Mouse (Mus musculus): ENCODE results near the gene Cnpy2.

DNA sequence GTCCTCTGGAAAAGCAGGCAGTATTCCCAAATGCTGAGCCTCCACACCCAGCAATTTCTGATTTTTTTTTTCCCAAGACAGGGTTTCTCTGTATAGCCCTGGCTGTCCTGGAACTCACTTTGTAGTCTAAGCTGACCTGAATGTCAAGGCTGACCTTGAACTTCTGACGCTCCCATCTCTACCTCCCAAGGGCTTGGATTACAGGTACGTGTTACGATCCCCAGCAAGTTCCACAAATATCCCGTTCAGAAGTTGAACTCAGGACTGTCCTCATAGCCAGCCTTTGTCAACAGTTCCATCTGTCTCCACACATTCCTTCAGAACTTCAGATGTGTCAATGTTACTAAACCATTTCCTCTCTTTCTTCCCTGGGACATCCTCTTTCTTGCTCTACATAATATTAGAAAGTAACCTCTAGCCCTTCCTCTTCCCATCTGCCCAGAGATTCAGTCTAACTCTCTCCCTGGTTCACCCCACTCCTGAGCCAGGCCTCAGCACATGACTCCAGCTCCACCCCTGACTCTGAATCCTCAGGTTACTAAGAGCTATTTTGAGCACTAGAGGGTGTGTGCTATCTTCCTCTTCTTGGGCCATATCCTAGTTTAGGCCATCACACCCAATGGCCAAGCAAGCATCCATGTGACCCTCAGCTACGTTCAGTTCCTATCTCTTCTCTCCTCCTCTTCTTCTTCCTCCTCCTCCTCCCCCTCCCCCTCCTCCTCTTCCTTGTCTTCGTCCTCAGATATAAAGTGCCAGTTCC, 50.9 kb downstream of the Cnpy2 start:
- TF ChIP-seq CTCF (IDR thresholded peaks at IDR 0.05; ENCODE audit: low read depth, low read length), result no peak
- TF ChIP-seq GATA1 (IDR thresholded peaks at IDR 0.05; ENCODE audit: borderline replicate concordance, low read length), result no peak

Data from G1E (cell line).